8 mouse cellular contexts compared by ENCODE assay signal in the genomic region with DNA sequence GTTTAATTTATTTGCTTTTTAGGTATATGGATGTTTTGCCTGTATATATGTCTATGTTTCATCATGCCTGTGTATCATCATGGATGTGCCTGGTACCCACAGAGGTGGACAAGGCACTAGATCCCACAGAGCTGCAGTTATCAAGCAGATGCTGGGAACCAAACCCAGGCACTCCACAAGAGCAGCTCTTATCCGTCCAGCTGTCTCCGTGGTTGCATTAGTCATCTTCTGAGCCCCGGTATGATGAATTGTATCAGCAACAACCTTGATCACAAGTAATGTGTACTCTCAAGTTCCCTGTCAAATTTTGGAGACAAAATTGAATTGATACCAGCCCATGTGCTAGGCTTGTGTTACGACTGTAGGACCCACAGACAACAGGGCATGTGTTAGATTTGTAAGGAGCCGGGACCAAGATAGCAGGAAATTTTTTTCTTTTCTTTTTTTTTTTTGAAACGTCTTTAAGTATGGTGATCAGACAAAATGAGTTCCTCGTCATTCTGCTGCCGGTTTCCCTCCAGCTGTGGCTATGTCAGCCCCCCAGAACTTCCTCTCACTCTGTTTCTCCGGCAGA. TPM values are rescaled to one million over a fixed set of nuclear protein-coding genes. Genes with fewer than 3 reads are reported as not detected.
DNase-seq lines count a peak whose midpoint lies in the region; ATAC-seq and TF ChIP-seq lines count a peak whose summit lies in the region.

No protein-coding gene starts in this region.

- ATAC-seq in common myeloid progenitor, adult 5-6 weeks (replicated peaks; ENCODE audit: low read depth, poor library complexity, severe bottlenecking) = peak; percentile 28
- ATAC-seq in neural tube, embryonic 12.5 days (ENCODE audit: low FRiP score, low read depth) = no peak
- ATAC-seq in monocyte, adult 5-6 weeks (replicated peaks; ENCODE audit: insufficient number of reproducible peaks, low FRiP score, low TSS enrichment, poor library complexity, severe bottlenecking) = no peak

- no peaks in the 10 kb centered on the region for H3K36me3 ChIP-seq in limb, embryonic 10.5 days
- H3K36me3 ChIP-seq in neural tube, embryonic 12.5 days = no peaks in the 10 kb centered on the region

- H3K27ac ChIP-seq in layer of hippocampus, adult 2 months = peak overlapping the region; percentile 6; the same call in 1 of the 2 replicates
- peak overlapping the region; percentile 69; the same call in 1 of the 2 replicates for H3K27ac ChIP-seq in limb, embryonic 10.5 days
- no peak overlapping the region for H3K27ac ChIP-seq in neural tube, embryonic 12.5 days

- H3K4me1 ChIP-seq in limb, embryonic 10.5 days = peaks cover 21% of the 10 kb centered on the region
- H3K4me1 ChIP-seq in neural tube, embryonic 12.5 days = peaks cover 15% of the 10 kb centered on the region

- 53% methylated on average over 9 of the region's 9 CpGs for WGBS in limb, embryonic 10.5 days
- 65% methylated on average over 9 of the region's 9 CpGs for WGBS in neural tube, embryonic 12.5 days

- no peak overlapping the region for H3K4me3 ChIP-seq in layer of hippocampus, adult 2 months
- H3K4me3 ChIP-seq in limb, embryonic 10.5 days = peak overlapping the region; percentile 31
- no peak overlapping the region for H3K4me3 ChIP-seq in neural tube, embryonic 12.5 days

- no peak overlapping the region for H3K9ac ChIP-seq in neural tube, embryonic 12.5 days

- no peaks in the 10 kb centered on the region for H3K27me3 ChIP-seq in limb, embryonic 10.5 days (ENCODE audit: low read depth, poor library complexity, severe bottlenecking)
- no peaks in the 10 kb centered on the region for H3K27me3 ChIP-seq in neural tube, embryonic 12.5 days (replicated peaks)

- TF ChIP-seq CTCF in layer of hippocampus, adult 2 months (conservative IDR thresholded peaks at IDR 0.05) = no peak

- 0 out of 2 replicates have a peak, but pooled peaks cover 2% of the 10 kb centered on the region for H3K9me3 ChIP-seq in limb, embryonic 10.5 days (replicated peaks)
- no peaks in the 10 kb centered on the region; the same call in 1 of the 2 replicates for H3K9me3 ChIP-seq in neural tube, embryonic 12.5 days

- H3K4me2 ChIP-seq in neural tube, embryonic 12.5 days (replicated peaks) = peak overlapping the region; percentile 49

- DNase-seq in layer of hippocampus, adult 2 months (ENCODE audit: low spot score in 2 of 2) = no peak
- no peak for DNase-seq in layer of hippocampus, postnatal 14 days (ENCODE audit: low spot score in 2 of 2)
- no peak for DNase-seq in limb, embryonic 10.5 days (ENCODE audit: low spot score)
- no peak for DNase-seq in right cerebral cortex, postnatal 25 days
- no peak for DNase-seq in adipocyte (ENCODE audit: low spot score)

RNA-seq across cellular contexts. Expression of a gene that starts 19.1 kb away (rescaled TPM):
- total RNA-seq in layer of hippocampus, adult 2 months (2021) = 10 to 100 TPM in 1 of 2 experiments, 1 to 10 TPM in 1; 7.8 to 11.1 TPM
- 1 to 10 TPM; 7.6 to 7.9 TPM for total RNA-seq in layer of hippocampus, postnatal 14 days (2021)
- 156 and 205 TPM in 2 replicates for total RNA-seq in common myeloid progenitor, adult 5-6 weeks (2017)
- 6.2 and 8.7 TPM in 2 replicates for polyA plus RNA-seq in limb, embryonic 10.5 days (2016; fragmentation: Nextera tagmentation; extraction: Ambion mirVana)
- polyA plus RNA-seq in neural tube, embryonic 12.5 days (2016; fragmentation: Nextera tagmentation; extraction: Ambion mirVana) = 6.5 and 8.0 TPM in 2 replicates
- 440 to 1,079 TPM (median 1,051 TPM) in 3 replicates for total RNA-seq in monocyte, adult 5-6 weeks (2017)

Comparison
In these comparisons a context has a peak if more than half of its experiments do, and no peak if none do; other contexts are left out.
1. RNA of a gene that starts 19.1 kb away (total RNA-seq): 440 to 1,079 TPM in monocyte, adult 5-6 weeks and 156 to 205 TPM in common myeloid progenitor, adult 5-6 weeks; 7.8 to 11.1 TPM in layer of hippocampus, adult 2 months and 7.6 to 7.9 TPM in layer of hippocampus, postnatal 14 days; every median in the first group is over 10 times any median in the second.